Mouse (Mus musculus): ENCODE data around the gene Mast4. TPM values are rescaled to one million over a fixed set of nuclear protein-coding genes. Genes with fewer than 3 reads are reported as not detected.

Mast4 gene
- polyA plus RNA-seq, 1 experiment from 2014 or later: 34.9 TPM

- no peaks in the 10 kb centered on the region for H3K36me3 ChIP-seq
- H3K4me2 ChIP-seq (replicated peaks): no peak overlapping the region
- ATAC-seq (ENCODE audit: low FRiP score, low read depth): no peak
- H3K27me3 ChIP-seq: 0 out of 2 replicates have a peak, but pooled peaks cover 4% of the 10 kb centered on the region
- H3K4me1 ChIP-seq: peaks cover 9% of the 10 kb centered on the region; the same call in 1 of the 2 replicates
- H3K4me3 ChIP-seq: no peak overlapping the region
- no peaks in the 10 kb centered on the region for H3K9me3 ChIP-seq
- 42% methylated on average over 10 of the region's 10 CpGs for WGBS
- H3K27ac ChIP-seq (replicated peaks): no peak overlapping the region
- no peak overlapping the region for H3K9ac ChIP-seq (replicated peaks)
Observed at GRCm38 (mm10) chr13:103315113-103315708, 19.1 kb downstream of the Mast4 start.

- no peak for ATAC-seq (ENCODE audit: low FRiP score, low read depth)
- WGBS: 91% methylated on average over 4 of the region's 4 CpGs
Observed at GRCm38 (mm10) chr13:103308296-103308695, 26.0 kb downstream of the Mast4 start.

GRCm38 (mm10) chr13:103303826-103304225 lies 30.5 kb downstream of the Mast4 start:
- Histone ChIP-seq H3K36me3 (no peaks in the 10 kb centered on the region), H3K4me3 (no peak overlapping the region), H3K27me3 (no peaks in the 10 kb centered on the region), H3K9ac (replicated peaks) (no peak overlapping the region), H3K9me3 (no peaks in the 10 kb centered on the region), H3K4me1 (no peaks in the 10 kb centered on the region), H3K4me2 (replicated peaks) (no peak overlapping the region), H3K27ac (replicated peaks) (no peak overlapping the region)
- WGBS: 87% methylated on average over 9 of the region's 9 CpGs
- no peak for ATAC-seq (ENCODE audit: low FRiP score, low read depth)

More at GRCm38 (mm10) chr13:103308296-103308695, 26.0 kb downstream of the Mast4 start:
- Histone ChIP-seq H3K36me3 (no peaks in the 10 kb centered on the region), H3K9ac (replicated peaks) (no peak overlapping the region), H3K27me3 (no peaks in the 10 kb centered on the region), H3K27ac (replicated peaks) (no peak overlapping the region), H3K9me3 (no peaks in the 10 kb centered on the region), H3K4me2 (replicated peaks) (no peak overlapping the region), H3K4me1 (no peaks in the 10 kb centered on the region), H3K4me3 (no peak overlapping the region)

- ATAC-seq (ENCODE audit: low FRiP score, low read depth): no peak
- no peak overlapping the region for H3K4me3 ChIP-seq
- H3K36me3 ChIP-seq: no peaks in the 10 kb centered on the region
- H3K27ac ChIP-seq (replicated peaks): no peak overlapping the region
- WGBS: 58% methylated on average over 6 of the region's 6 CpGs
- H3K9ac ChIP-seq (replicated peaks): no peak overlapping the region
- no peaks in the 10 kb centered on the region for H3K4me1 ChIP-seq
- no peak overlapping the region for H3K4me2 ChIP-seq (replicated peaks)
- H3K27me3 ChIP-seq: no peaks in the 10 kb centered on the region
- H3K9me3 ChIP-seq: no peaks in the 10 kb centered on the region
Observed at GRCm38 (mm10) chr13:103302508-103302907, 31.8 kb downstream of the Mast4 start.

GRCm38 (mm10) chr13:103302077-103302476 lies 32.2 kb downstream of the Mast4 start:
- WGBS: 88% methylated on average over 2 of the region's 2 CpGs
- Histone ChIP-seq H3K27me3 (no peaks in the 10 kb centered on the region), H3K4me3 (no peak overlapping the region), H3K27ac (replicated peaks) (no peak overlapping the region), H3K9me3 (no peaks in the 10 kb centered on the region), H3K9ac (replicated peaks) (no peak overlapping the region), H3K4me2 (replicated peaks) (no peak overlapping the region), H3K36me3 (no peaks in the 10 kb centered on the region), H3K4me1 (no peaks in the 10 kb centered on the region)
- no peak for ATAC-seq (ENCODE audit: low FRiP score, low read depth)

- ATAC-seq (ENCODE audit: low FRiP score, low read depth): no peak
Observed at GRCm38 (mm10) chr13:103294424-103294823, 39.9 kb downstream of the Mast4 start.

GRCm38 (mm10) chr13:103293121-103293520 lies 41.2 kb downstream of the Mast4 start:
- Histone ChIP-seq H3K9ac (replicated peaks) (no peak overlapping the region), H3K27ac (replicated peaks) (no peak overlapping the region), H3K4me1 (no peaks in the 10 kb centered on the region), H3K36me3 (no peaks in the 10 kb centered on the region), H3K4me3 (no peak overlapping the region), H3K27me3 (no peaks in the 10 kb centered on the region), H3K4me2 (replicated peaks) (no peak overlapping the region), H3K9me3 (no peaks in the 10 kb centered on the region)
- WGBS: 69% methylated on average over 1 of the region's 1 CpGs
- ATAC-seq (ENCODE audit: low FRiP score, low read depth): no peak

More at GRCm38 (mm10) chr13:103294424-103294823, 39.9 kb downstream of the Mast4 start:
- Histone ChIP-seq H3K4me2 (replicated peaks) (no peak overlapping the region), H3K36me3 (no peaks in the 10 kb centered on the region), H3K27ac (replicated peaks) (no peak overlapping the region), H3K27me3 (no peaks in the 10 kb centered on the region), H3K9me3 (no peaks in the 10 kb centered on the region), H3K4me1 (no peaks in the 10 kb centered on the region), H3K4me3 (no peak overlapping the region), H3K9ac (replicated peaks) (no peak overlapping the region)
- 97% methylated on average over 13 of the region's 13 CpGs for WGBS

GRCm38 (mm10) chr13:103291098-103291497 lies 43.2 kb downstream of the Mast4 start:
- WGBS: 92% methylated on average over 4 of the region's 4 CpGs
- no peak for ATAC-seq (ENCODE audit: low FRiP score, low read depth)
- Histone ChIP-seq H3K36me3 (no peaks in the 10 kb centered on the region), H3K4me1 (no peaks in the 10 kb centered on the region), H3K4me2 (replicated peaks) (no peak overlapping the region), H3K9ac (replicated peaks) (no peak overlapping the region), H3K4me3 (no peak overlapping the region), H3K27me3 (no peaks in the 10 kb centered on the region), H3K9me3 (no peaks in the 10 kb centered on the region), H3K27ac (replicated peaks) (no peak overlapping the region)

GRCm38 (mm10) chr13:103285821-103286220 lies 48.5 kb downstream of the Mast4 start:
- Histone ChIP-seq H3K4me2 (replicated peaks) (no peak overlapping the region), H3K27me3 (no peaks in the 10 kb centered on the region), H3K9ac (replicated peaks) (no peak overlapping the region), H3K4me3 (no peak overlapping the region), H3K4me1 (no peaks in the 10 kb centered on the region), H3K9me3 (no peaks in the 10 kb centered on the region), H3K27ac (replicated peaks) (no peak overlapping the region), H3K36me3 (no peaks in the 10 kb centered on the region)
- no peak for ATAC-seq (ENCODE audit: low FRiP score, low read depth)
- 77% methylated on average over 5 of the region's 5 CpGs for WGBS

GRCm38 (mm10) chr13:103285036-103285435 lies 49.3 kb downstream of the Mast4 start:
- no peak for ATAC-seq (ENCODE audit: low FRiP score, low read depth)
- no peaks in the 10 kb centered on the region for H3K27me3 ChIP-seq
- 92% methylated on average over 7 of the region's 7 CpGs for WGBS
- no peak overlapping the region for H3K4me3 ChIP-seq
- no peaks in the 10 kb centered on the region for H3K4me1 ChIP-seq
- H3K9ac ChIP-seq (replicated peaks): no peak overlapping the region
- no peaks in the 10 kb centered on the region for H3K9me3 ChIP-seq
- H3K27ac ChIP-seq (replicated peaks): no peak overlapping the region
- no peaks in the 10 kb centered on the region for H3K36me3 ChIP-seq
- no peak overlapping the region for H3K4me2 ChIP-seq (replicated peaks)

GRCm38 (mm10) chr13:103270856-103271391 lies 63.4 kb downstream of the Mast4 start:
- H3K27me3 ChIP-seq: no peaks in the 10 kb centered on the region
- no peak overlapping the region for H3K27ac ChIP-seq (replicated peaks)
- ATAC-seq (ENCODE audit: low FRiP score, low read depth): no peak
- H3K9me3 ChIP-seq: no peaks in the 10 kb centered on the region
- H3K4me1 ChIP-seq: no peaks in the 10 kb centered on the region
- WGBS: 89% methylated on average over 9 of the region's 9 CpGs
- H3K9ac ChIP-seq (replicated peaks): no peak overlapping the region
- H3K36me3 ChIP-seq: no peaks in the 10 kb centered on the region
- H3K4me3 ChIP-seq: no peak overlapping the region
- no peak overlapping the region for H3K4me2 ChIP-seq (replicated peaks)

- no peaks in the 10 kb centered on the region for H3K27me3 ChIP-seq
- no peaks in the 10 kb centered on the region for H3K36me3 ChIP-seq
- 84% methylated on average over 3 of the region's 3 CpGs for WGBS
- no peaks in the 10 kb centered on the region for H3K9me3 ChIP-seq
- no peak overlapping the region for H3K27ac ChIP-seq (replicated peaks)
- H3K4me3 ChIP-seq: no peak overlapping the region
- ATAC-seq (ENCODE audit: low FRiP score, low read depth): no peak
- H3K4me1 ChIP-seq: no peaks in the 10 kb centered on the region
- no peak overlapping the region for H3K4me2 ChIP-seq (replicated peaks)
- no peak overlapping the region for H3K9ac ChIP-seq (replicated peaks)
Observed at GRCm38 (mm10) chr13:103262707-103263106, 71.6 kb downstream of the Mast4 start.

GRCm38 (mm10) chr13:103262061-103262460 lies 72.2 kb downstream of the Mast4 start:
- H3K9me3 ChIP-seq: no peaks in the 10 kb centered on the region
- no peak overlapping the region for H3K4me2 ChIP-seq (replicated peaks)
- H3K4me3 ChIP-seq: no peak overlapping the region
- H3K36me3 ChIP-seq: no peaks in the 10 kb centered on the region
- ATAC-seq (ENCODE audit: low FRiP score, low read depth): no peak
- no peaks in the 10 kb centered on the region for H3K4me1 ChIP-seq
- 84% methylated on average over 3 of the region's 3 CpGs for WGBS
- no peak overlapping the region for H3K27ac ChIP-seq (replicated peaks)
- no peaks in the 10 kb centered on the region for H3K27me3 ChIP-seq
- H3K9ac ChIP-seq (replicated peaks): no peak overlapping the region

Measured in midbrain, embryonic 12.5 days (tissue).